Mouse (Mus musculus): ENCODE measurements around the gene Actl6a. TPM values are rescaled to one million over a fixed set of nuclear protein-coding genes. Genes with fewer than 3 reads are reported as not detected.
"Not testable (repeated sequence)": the region's sequence is repeated elsewhere in the genome, so short reads cannot be mapped to it uniquely, and the experiment has no call there.

The Actl6a gene
- total RNA-seq, 2 experiments from 2014 or later: 14.8 to 16.8 TPM

DNA sequence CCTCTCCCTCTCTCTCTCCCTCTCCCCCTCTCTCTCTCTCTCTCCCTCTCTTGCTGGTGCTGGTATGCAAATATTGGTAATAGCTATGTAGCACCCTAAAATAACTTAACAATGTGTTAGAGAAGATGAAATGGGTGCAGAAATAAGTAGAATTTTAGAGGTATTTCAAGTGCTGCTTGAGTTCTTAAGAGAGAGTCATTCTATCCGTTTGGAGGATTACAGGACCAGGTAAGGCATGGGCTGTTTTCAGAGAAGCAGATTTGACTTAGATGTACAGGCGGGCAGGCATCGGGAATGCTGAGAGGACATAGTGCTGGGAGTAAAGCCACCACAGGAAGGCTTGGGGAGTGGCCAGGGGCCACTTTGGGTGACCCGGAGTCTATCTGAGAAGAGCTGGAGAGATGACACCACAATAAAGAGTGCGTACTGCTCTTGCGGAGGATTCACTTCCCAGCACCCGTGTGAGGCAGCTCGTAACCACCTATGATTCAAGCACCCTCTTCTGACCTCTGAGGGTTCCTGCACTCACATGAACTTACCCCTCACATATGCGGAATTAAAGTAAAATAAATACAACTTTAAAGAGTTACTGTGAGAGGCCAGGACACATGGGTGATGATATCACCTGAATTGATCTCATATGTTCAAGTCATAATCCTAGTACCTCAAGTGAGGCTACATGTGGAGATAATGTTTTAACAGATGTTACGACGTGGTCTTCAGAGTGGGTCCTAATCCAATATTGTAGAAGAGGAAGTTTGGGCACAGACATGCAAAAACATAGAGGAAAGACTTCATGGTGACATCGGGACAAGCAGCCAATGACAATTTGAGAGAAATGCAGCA lies 11.1 kb upstream of the Actl6a start:
- no peak for DNase-seq

DNA sequence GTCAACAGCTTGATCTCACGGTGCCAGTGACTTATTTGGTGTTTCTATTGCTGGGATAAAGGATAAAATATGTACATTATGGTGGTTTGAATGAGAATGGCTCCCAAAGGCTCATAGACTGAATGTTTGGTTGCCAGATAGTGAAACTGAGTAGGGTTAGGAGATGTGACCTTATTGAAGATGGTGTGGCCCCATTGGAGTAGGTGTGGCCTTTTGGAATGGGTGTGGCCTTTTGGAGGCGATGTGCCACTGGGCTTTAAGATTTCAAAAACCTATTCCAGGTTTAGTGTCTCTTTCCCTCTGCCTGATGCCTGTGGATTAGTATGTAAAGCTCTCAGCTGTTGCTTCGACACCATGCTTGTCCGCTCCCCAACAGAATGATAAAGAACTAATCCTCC lies 10.5 kb upstream of the Actl6a start:
- DNase-seq: no peak

DNA sequence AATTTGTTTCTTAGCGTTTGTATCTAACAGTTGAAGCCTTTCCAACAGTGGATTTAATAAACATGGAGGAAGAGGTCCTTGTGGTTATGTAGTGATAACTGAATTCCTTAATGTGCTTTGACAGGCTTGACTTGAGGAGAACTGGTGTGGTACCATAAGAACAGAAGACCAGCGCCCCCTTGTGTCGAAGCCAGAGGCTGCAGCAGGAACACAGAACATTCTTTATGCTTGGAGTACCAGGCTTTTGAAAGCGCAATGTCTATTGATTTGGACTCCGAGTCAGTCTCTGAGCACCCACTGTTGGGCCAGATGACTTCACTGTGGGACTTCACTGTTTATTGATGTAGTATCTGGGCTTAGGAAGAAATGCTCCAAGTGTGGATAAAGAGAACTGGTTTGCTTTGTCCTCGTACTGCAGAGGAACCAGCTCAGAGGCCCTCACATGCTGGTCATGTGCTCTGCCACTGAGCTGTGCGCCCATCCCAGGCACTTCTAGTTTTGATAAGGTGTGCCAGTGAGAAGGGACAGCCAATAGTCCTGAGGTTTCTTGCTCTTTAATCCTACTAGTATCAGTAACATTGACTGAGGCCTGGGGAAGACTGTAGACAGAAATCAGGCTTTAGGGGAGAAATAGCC lies 7.8 kb upstream of the Actl6a start:
- peak; percentile 66 for DNase-seq

DNA sequence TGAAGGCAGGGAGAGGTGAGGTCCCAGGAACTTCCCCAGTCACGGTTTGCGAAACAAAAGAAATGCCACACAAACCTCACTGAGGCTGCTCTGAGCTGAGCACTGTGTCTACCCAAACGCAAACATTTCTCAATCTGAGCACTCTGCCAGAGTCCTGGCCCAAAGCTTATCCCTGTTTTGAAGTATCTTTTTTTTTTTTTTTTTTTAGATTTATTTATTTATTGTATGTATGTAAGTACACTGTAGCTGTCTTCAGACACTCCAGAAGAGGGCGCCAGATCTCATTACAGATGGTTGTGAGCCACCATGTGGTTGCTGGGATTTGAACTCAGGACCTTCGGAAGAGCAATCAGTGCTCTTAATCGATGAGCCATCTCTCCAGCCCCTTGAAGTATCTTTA lies 2.1 kb upstream of the Actl6a start:
- not testable (repeated sequence) for DNase-seq

GRCm38 (mm10) chr3:32704632-32705031 lies 1.5 kb upstream of the Actl6a start:
- DNase-seq: peak; percentile 16

- DNase-seq: no peak
Measured at GRCm38 (mm10) chr3:32708052-32708367, 1.9 kb downstream of the Actl6a start.

- DNase-seq: peak; percentile 99
Measured at GRCm38 (mm10) chr3:32708368-32709231, 2.5 kb downstream of the Actl6a start.

DNA sequence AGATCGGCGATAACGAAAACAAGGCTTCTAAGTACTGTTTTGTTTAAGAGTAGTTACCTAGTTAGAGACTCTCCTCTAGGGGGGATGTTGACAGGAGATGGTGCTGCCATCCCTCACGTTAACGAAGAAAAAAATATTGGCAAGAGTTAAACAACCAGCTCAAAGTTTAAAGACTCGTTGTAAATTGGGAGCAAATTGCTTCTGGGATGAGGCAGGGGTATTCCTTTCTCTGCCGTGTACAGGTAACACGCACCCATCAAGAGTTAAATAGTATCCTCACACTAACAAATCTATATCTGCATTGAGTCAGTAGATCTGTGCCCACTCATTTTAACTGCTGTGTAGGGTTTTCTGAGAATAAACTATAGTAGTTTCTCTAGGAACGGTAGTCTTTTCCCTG lies 3.3 kb downstream of the Actl6a start:
- no peak for DNase-seq

- DNase-seq: no peak
Measured at GRCm38 (mm10) chr3:32713711-32714110, 7.6 kb downstream of the Actl6a start.

- DNase-seq: not testable (repeated sequence)
Measured at GRCm38 (mm10) chr3:32717403-32717802, 11.3 kb downstream of the Actl6a start.

GRCm38 (mm10) chr3:32718271-32718670 lies 12.2 kb downstream of the Actl6a start:
- no peak for DNase-seq

- no peak for DNase-seq
Measured at GRCm38 (mm10) chr3:32724191-32724590, 18.1 kb downstream of the Actl6a start.

DNA sequence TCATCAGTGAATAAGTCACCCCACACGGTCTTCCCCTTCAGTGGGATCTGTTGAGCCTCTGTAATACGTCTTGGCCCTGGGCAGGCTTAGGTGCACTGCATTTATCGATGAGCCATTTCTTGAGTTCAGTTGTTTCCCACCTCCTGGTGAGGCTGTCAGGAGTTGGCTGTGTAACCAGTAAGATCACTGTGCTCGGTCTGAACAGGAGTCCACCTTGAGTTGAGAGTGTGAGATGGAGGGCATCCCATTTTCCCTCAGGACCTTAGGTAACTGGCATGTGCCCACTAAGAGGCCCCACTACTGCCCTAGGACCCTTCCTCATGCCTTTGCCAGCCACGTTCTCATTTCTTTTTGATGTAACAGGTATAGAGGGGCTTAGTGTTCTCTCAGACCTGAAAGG lies 19.9 kb downstream of the Actl6a start:
- DNase-seq: no peak

DNA sequence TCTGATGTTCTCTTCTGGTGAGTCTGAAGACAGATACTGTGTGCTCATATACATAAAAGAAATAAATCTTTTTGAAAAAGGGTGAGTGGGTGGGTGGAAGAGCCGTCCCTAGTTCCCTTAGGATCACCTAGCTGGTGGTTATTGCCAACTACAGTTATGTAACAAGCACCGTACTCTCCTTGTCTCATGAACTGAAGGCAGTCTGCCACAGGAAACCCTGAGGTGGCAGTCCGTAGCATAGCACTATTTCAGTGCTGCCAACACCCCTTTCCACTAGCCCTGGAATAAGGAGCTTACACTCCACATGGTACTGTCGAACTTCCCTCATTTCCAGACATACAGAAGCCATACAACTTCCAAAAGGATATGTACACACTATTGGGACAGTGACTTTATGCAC lies 21.8 kb downstream of the Actl6a start:
- DNase-seq: no peak

- peak; percentile 99 for DNase-seq
Measured at GRCm38 (mm10) chr3:32736244-32737171, 30.4 kb downstream of the Actl6a start, which contains the start of gene Ndufb5. Gene Ndufb5 (plus strand): TSS chr3:32736990.

- peak; percentile 11 for DNase-seq
Measured at GRCm38 (mm10) chr3:32737172-32737655, 31.1 kb downstream of the Actl6a start, which contains the start of gene Mrpl47. Gene Mrpl47 (minus strand): TSS chr3:32737605.

- DNase-seq: no peak
Measured at GRCm38 (mm10) chr3:32738549-32738948, 32.5 kb downstream of the Actl6a start.

DNA sequence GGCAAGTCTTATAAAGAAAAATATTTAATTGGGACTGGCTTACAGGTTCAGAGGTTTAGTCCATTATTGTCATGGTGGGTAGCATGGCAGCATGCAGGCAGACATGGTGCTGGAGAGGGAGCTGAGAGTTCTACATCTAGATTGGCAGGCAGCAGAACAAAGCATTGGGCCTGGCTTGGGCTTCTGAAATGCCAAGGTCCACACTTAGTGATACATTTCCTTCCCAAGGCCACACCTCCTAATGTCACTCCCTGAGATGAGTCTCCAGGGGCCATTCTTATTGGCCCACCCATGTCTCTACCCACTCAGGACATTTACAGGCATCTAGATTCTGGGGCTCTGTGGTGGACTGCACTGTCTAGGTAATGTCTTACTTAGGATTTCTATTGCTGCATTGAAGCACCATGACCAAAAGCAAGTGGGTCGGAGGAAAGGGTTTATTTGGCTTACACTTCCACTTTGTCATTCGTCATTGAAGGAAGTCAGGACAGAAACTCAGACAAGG lies 36.2 kb downstream of the Actl6a start:
- DNase-seq: no peak

DNA sequence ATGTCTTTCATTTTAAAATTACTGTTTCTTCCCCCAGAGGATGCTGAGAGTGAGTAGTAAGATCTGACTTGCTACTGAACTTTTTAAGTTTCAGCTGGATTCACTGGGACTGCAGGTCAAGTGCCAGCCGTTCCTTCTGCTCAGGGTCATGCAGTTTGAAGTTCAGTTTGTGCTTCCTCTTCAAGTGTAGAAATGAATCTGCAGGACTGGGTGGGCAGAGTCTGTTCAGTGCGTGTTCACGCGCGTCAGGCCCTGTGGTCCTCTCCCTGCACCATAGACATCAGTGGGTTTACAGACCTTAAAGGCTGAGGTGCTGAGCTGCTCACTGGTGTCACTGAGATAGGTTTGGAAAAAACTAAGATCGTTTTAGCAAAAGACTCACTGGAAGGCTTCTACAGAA lies 38.9 kb downstream of the Actl6a start:
- DNase-seq: no peak

- DNase-seq: not testable (repeated sequence)
Measured at GRCm38 (mm10) chr3:32745426-32745825, 39.3 kb downstream of the Actl6a start.

DNA sequence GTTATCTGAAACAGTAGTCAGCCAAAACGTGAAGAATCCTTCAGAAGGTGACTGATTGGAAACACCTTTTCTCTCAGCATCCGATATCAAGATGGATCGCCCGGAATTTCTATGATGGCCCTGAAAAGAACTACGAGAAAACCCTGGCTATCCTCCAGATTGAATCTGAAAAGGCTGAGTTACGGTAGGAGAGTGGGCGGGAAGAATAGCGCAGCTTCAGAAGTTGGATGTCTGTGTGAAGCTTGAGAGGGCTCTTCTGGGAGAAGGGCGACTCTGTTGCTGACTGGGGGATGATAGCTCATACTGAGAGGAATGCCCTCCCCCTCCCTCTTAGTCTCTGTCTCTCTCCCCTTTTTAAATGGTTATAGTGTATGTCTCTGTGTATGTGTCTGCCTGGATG lies 42.3 kb downstream of the Actl6a start:
- DNase-seq: no peak
